Mouse (Mus musculus) embryo, embryonic 10 days (tissue): ENCODE measurements around the gene 2510002D24Rik.
"Not testable (repeated sequence)": the region's sequence is repeated elsewhere in the genome, so short reads cannot be mapped to it uniquely, and the experiment has no call there.

ENCODE experiments used
- DNase-seq: peaks from one replicate; pipeline ENCODE4 v3.0.0-alpha.2; 2015; ENCODE audit warnings: low spot score

Gene 2510002D24Rik

GRCm38 (mm10) chr16:18849521-18850190, 13.3 kb downstream of the 2510002D24Rik start:
- not testable (repeated sequence) for DNase-seq

- DNase-seq, result peak; percentile 46
These were observed 22.2 kb downstream of the 2510002D24Rik start for GRCm38 (mm10) chr16:18858551-18858950.

GRCm38 (mm10) chr16:18860186-18860585, 23.8 kb downstream of the 2510002D24Rik start:
- DNase-seq, result no peak

GRCm38 (mm10) chr16:18870495-18870894, 34.1 kb downstream of the 2510002D24Rik start:
- not testable (repeated sequence) for DNase-seq

- DNase-seq, result no peak
These were observed 39.7 kb downstream of the 2510002D24Rik start for GRCm38 (mm10) chr16:18876091-18876441.

- peak; percentile 90 for DNase-seq
These were observed 40.3 kb downstream of the 2510002D24Rik start, which contains the start of the genes Mrpl40 and Hira for GRCm38 (mm10) chr16:18876442-18877308. Gene Mrpl40, minus strand, starts transcription at chr16:18876862. Gene Hira, plus strand, starts transcription at chr16:18877037.

GRCm38 (mm10) chr16:18877386-18878090, 41.2 kb downstream of the 2510002D24Rik start:
- peak; percentile 77 for DNase-seq

- no peak for DNase-seq
These were observed 41.8 kb downstream of the 2510002D24Rik start for GRCm38 (mm10) chr16:18878091-18878720.

GRCm38 (mm10) chr16:18884044-18884443, 47.7 kb downstream of the 2510002D24Rik start:
- no peak for DNase-seq
